Mouse (Mus musculus) stomach, adult 2 months (tissue): ENCODE results near the gene Hoxc6. TPM values are rescaled to one million over a fixed set of nuclear protein-coding genes. Genes with fewer than 3 reads are reported as not detected.

Source experiments
- polyA plus RNA-seq: library from polyadenylated mRNA; depleted of rRNA; stranded (reverse); fragments of >200 nt; gene quantifications from 2 replicates; pipeline ENCODE4 v1.2.3, GENCODE M21; 2012; rRNA removed

Gene Hoxc6
- 3.1 and 4.7 TPM in 2 replicates for polyA plus RNA-seq

GRCm38 (mm10) chr15:102997939-102998355, at the start of gene Hoxc6:
Gene Hoxc6 (plus strand): TSS chr15:102998257.

DNA sequence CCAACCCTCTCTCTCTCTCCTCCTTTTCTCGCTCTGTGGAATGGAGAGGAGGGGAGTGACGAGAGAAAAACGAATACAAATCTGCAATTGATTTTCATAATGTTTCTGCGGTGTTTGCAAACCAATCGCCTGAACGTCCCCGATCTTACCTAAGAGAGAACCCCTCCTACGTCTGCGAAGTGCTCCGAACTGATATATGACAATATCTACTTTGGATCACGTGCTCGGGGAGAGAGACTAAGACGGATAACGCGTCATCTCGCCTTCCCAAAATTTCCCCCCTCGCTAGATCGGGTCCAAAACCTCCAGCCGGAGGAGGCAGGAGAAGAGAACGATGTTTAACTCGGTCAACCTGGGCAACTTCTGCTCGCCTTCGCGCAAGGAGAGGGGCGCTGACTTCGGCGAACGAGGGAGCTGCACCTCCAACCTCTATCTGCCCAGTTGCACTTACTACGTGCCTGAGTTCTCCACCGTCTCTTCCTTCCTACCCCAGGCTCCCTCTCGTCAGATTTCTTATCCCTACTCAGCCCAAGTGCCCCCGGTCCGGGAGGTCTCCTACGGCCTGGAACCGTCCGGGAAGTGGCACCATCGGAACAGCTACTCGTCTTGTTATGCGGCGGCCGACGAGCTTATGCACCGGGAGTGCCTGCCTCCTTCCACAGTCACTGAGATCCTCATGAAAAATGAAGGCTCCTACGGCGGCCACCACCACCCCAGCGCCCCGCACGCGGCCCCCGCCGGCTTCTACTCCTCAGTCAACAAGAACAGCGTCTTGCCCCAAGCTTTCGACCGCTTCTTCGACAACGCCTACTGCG, 43.7 kb upstream of the Hoxc6 start, which contains the start of gene Hoxc11:
Hoxc11 (plus strand) TSS at position 236 of the 815 bp plus-strand sequence.

GRCm38 (mm10) chr15:102966776-102967311, 31.2 kb upstream of the Hoxc6 start, which contains the start of gene Hoxc10:
Gene Hoxc10 (plus strand): TSS chr15:102966796.

GRCm38 (mm10) chr15:102967312-102967510, 30.8 kb upstream of the Hoxc6 start, which contains the start of gene Hoxc5:
Gene Hoxc5 (plus strand): TSS chr15:102967443.

GRCm38 (mm10) chr15:102976171-102976570, 21.9 kb upstream of the Hoxc6 start, which contains the start of gene Hoxc9:
Gene Hoxc9 (plus strand): TSS chr15:102976439.

DNA sequence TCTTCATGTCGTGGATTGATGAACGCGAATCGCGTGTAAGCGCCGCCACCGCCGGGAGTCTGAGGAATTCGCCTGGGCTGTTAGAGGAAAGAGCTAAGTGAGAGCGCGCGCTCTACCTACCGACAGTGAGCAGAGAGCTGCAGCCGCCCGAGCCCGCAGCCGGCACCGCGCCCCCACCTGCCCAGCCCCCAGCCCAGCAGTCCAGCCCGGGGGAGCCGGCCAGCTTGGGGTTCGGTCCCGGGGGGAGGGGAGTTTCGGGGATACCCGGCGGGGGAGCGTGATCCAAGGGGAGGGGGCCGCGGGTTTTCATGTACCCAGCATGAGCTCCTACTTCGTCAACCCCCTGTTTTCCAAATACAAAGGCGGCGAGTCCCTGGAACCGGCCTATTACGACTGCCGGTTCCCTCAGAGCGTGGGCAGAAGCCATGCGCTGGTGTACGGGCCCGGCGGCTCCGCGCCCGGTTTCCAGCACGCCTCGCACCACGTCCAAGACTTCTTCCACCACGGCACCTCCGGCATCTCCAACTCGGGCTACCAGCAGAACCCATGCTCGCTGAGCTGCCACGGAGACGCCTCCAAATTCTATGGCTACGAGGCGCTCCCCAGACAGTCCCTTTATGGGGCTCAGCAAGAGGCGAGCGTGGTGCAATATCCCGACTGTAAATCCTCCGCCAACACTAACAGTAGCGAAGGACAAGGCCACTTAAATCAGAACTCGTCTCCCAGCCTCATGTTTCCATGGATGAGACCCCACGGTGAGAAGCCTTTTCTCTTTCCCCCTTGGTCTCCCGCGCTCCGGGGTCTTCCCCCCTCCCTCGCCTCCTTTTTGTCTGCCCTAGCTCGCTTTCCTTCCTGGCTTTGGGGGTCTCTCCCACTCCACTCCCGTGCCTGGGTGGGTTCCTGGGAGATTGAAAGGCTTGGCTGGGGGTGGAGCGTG, 7.3 kb upstream of the Hoxc6 start, which contains the start of gene Hoxc8:
Hoxc8 (plus strand) TSS at position 147 of the 937 bp plus-strand sequence.

GRCm38 (mm10) chr15:103018636-103019035, 20.6 kb downstream of the Hoxc6 start, which contains the start of gene Hoxc4:
Gene Hoxc4 (plus strand): TSS chr15:103018934.

Other genes starting within 250 kb of the Hoxc6 start
- not detected in 2 replicates for gene Hoxc13, start 77.2 kb upstream of the Hoxc6 start, polyA plus RNA-seq
- not detected in 2 replicates for gene Hoxc12, start 61.5 kb upstream of the Hoxc6 start, polyA plus RNA-seq
- not detected in 2 replicates for gene Hoxc11, start 43.8 kb upstream of the Hoxc6 start, polyA plus RNA-seq
- gene Hoxc10, start 31.5 kb upstream of the Hoxc6 start, polyA plus RNA-seq: not detected in 2 replicates
- gene Hoxc5, start 30.8 kb upstream of the Hoxc6 start, polyA plus RNA-seq: 6.0 and 6.8 TPM in 2 replicates
- not detected in 2 replicates for gene Hoxc9, start 21.8 kb upstream of the Hoxc6 start, polyA plus RNA-seq
- gene Hoxc8, start 7.7 kb upstream of the Hoxc6 start, polyA plus RNA-seq: 2.9 and 3.3 TPM in 2 replicates
- 4.3 and 4.5 TPM in 2 replicates for gene Hoxc4, start 20.7 kb downstream of the Hoxc6 start, polyA plus RNA-seq
- gene Smug1, start 168.8 kb downstream of the Hoxc6 start, polyA plus RNA-seq: 8.9 and 10.8 TPM in 2 replicates
- gene Cbx5, start 241.6 kb downstream of the Hoxc6 start, polyA plus RNA-seq: 1.5 and 2.3 TPM in 2 replicates
- 5.3 and 6.8 TPM in 2 replicates for gene Hnrnpa1, start 242.2 kb downstream of the Hoxc6 start, polyA plus RNA-seq